ENCODE assay signal across 9 mouse cellular contexts in the genomic region with DNA sequence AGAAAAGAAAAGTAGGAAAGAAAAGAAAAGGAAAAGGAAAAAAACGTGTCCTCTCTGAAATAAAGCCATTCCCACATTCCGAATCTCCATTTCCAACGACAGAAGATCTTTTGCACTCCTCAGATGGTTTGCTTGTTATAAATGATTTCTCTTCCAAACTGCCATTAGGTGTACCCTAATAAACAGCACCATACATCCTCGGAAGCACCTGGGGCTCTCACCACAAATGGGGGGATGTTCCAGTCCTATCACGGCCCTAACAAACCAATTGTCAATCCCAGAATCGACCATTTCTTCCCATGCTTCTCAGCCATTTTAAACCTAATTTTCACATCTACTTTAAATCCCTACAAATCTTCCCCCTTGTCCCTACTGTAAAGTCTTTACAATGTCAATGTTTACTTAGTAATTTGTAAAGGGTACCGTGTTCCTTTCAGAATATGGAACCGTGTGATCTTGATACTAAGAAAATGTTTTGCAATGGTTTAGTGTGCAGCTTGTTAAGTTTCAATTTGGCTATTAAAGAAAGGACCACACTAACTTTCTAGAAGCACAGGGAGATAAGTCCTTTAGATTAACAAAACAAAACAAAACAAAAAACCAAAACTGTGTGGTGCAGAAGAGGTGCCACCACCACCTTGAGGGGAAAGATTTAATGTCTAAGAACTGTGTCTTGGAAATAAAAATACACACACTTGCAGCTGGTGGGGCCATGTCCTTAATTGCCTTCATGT.
DNase-seq lines count a peak whose midpoint lies in the region; ATAC-seq and TF ChIP-seq lines count a peak whose summit lies in the region.
"Had no signal": no experiment of that assay in that cellular context is flagged by ENCODE, and none has a peak within 500 bp of the region (broad histone marks: within the 10 kb centered on the region; RNA-seq: fewer than 3 reads in every experiment).

No protein-coding gene starts in this region.

- no peak for TF ChIP-seq EP300 in liver, postnatal 0 days (IDR thresholded peaks at IDR 0.05; ENCODE audit: low read depth)

- ATAC-seq in forebrain, embryonic 16.5 days = no peak
- ATAC-seq in liver, postnatal 0 days = no peak

- H3K4me3 ChIP-seq in gastrocnemius, adult 2 months = peak overlapping the region; percentile 66
- peak overlapping the region; percentile 17; the same call in 1 of the 2 replicates for H3K4me3 ChIP-seq in forebrain, embryonic 16.5 days (replicated peaks; ENCODE audit: low read length)
- peak overlapping the region; percentile 48 for H3K4me3 ChIP-seq in liver, postnatal 0 days (ENCODE audit: low read depth, low read length)

- peak overlapping the region; percentile 63 for H3K4me2 ChIP-seq in forebrain, embryonic 16.5 days (ENCODE audit: low read length)
- H3K4me2 ChIP-seq in liver, postnatal 0 days (ENCODE audit: low read depth, low read length) = peak overlapping the region; percentile 81

- no peak for DNase-seq in gastrocnemius, adult 2 months
- DNase-seq in gastrocnemius, postnatal 36 days = no peak
- DNase-seq in A20 (ENCODE audit: low read depth, low spot score) = peak; percentile 83
- no peak for DNase-seq in liver, postnatal 0 days
- no peak for DNase-seq in adrenal gland, postnatal 25 days
- DNase-seq in layer of hippocampus, adult 8-10 months (ENCODE audit: low spot score in 2 of 2) = no peak
- no peak for DNase-seq in kidney, adult 9 months
- DNase-seq: gastrocnemius, postnatal 14 days had no signal

- peak overlapping the region; percentile 64 for H3K9ac ChIP-seq in forebrain, embryonic 16.5 days (replicated peaks; ENCODE audit: low read depth, low read length)
- H3K9ac ChIP-seq in liver, postnatal 0 days (replicated peaks) = peak overlapping the region; percentile 71

- TF ChIP-seq CTCF in gastrocnemius, adult 2 months (IDR thresholded peaks at IDR 0.05) = no peak
- TF ChIP-seq CTCF in liver, postnatal 0 days (IDR thresholded peaks at IDR 0.05; ENCODE audit: low read depth) = no peak

- H3K36me3 ChIP-seq in forebrain, embryonic 16.5 days (ENCODE audit: control insufficient read depth, insufficient read depth) = no peaks in the 10 kb centered on the region
- no peaks in the 10 kb centered on the region for H3K36me3 ChIP-seq in liver, postnatal 0 days (replicated peaks; ENCODE audit: insufficient read depth, low read length)

- peak overlapping the region; percentile 95 for H3K27ac ChIP-seq in gastrocnemius, adult 2 months
- peak overlapping the region; percentile 97 for H3K27ac ChIP-seq in forebrain, embryonic 16.5 days (ENCODE audit: low read length)
- peak overlapping the region; percentile 87 for H3K27ac ChIP-seq in liver, postnatal 0 days (ENCODE audit: low read depth)

- no peaks in the 10 kb centered on the region for H3K9me3 ChIP-seq in forebrain, embryonic 16.5 days (ENCODE audit: control insufficient read depth, low read length)
- H3K9me3 ChIP-seq in liver, postnatal 0 days (ENCODE audit: low read length) = no peaks in the 10 kb centered on the region

- intact Hi-C loops in gastrocnemius, adult 2 months (cut with DNase I) = no loop called here
- intact Hi-C loops in gastrocnemius, postnatal 36 days (cut with DNase I) = no loop called here

- WGBS in forebrain, embryonic 16.5 days = 6% methylated on average over 8 of the region's 8 CpGs
- WGBS in liver, postnatal 0 days (ENCODE audit: insufficient replicate concordance) = 21% methylated on average over 8 of the region's 8 CpGs

- no peaks in the 10 kb centered on the region for H3K27me3 ChIP-seq in forebrain, embryonic 16.5 days (replicated peaks; ENCODE audit: control insufficient read depth, insufficient read depth, low read length)
- no peaks in the 10 kb centered on the region for H3K27me3 ChIP-seq in liver, postnatal 0 days (ENCODE audit: insufficient read depth, low read length)

- H3K4me1 ChIP-seq in forebrain, embryonic 16.5 days (replicated peaks; ENCODE audit: control insufficient read depth, insufficient read depth, low read length) = peaks cover 7% of the 10 kb centered on the region
- peaks cover 10% of the 10 kb centered on the region for H3K4me1 ChIP-seq in liver, postnatal 0 days (ENCODE audit: insufficient read depth)
